Mouse (Mus musculus) stomach, postnatal 0 days (tissue): ENCODE data around the gene Olfr640.

Source experiments
- CTCF ChIP-seq: IDR thresholded peaks from 2 replicates; pipeline ENCODE4 v1.5.1; 2016; ENCODE audit warnings: antibody characterized with exemption, low read depth, mild to moderate bottlenecking, moderate library complexity
- EP300 ChIP-seq: optimal IDR thresholded peaks from 2 replicates; pipeline ENCODE3; 2016; ENCODE audit warnings: antibody characterized with exemption

DNA sequence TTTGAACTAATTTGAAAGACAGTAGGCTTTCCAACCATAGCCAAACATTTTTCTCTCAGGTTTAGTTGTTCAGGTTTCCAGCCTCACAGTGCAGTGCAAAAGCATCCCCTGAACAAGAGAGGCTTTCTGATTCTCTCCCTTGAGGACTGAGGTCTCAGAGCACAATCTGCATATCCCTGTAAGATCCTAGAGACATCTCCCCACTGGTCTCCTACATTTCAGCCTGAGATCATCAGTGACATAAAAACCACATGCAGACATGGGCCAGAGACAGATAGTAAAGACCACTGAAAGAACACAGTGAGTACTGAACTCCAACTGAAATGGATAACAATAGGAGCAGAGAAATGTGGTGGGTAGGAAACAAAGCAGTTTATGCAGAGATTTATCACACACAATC, 26.9 kb downstream of the Olfr640 start, which contains the start of gene Olfr638:
- no peak for TF ChIP-seq CTCF
- TF ChIP-seq EP300 = no peak
